Mouse (Mus musculus) fibroblast of lung, adult 2 months (primary cell): ENCODE data around the gene Tmem169.

Experiments
- DNase-seq: peaks from one replicate; pipeline ENCODE4 v3.0.0-alpha.2; 2011; ENCODE audit warnings: low read depth

Tmem169 gene

DNA sequence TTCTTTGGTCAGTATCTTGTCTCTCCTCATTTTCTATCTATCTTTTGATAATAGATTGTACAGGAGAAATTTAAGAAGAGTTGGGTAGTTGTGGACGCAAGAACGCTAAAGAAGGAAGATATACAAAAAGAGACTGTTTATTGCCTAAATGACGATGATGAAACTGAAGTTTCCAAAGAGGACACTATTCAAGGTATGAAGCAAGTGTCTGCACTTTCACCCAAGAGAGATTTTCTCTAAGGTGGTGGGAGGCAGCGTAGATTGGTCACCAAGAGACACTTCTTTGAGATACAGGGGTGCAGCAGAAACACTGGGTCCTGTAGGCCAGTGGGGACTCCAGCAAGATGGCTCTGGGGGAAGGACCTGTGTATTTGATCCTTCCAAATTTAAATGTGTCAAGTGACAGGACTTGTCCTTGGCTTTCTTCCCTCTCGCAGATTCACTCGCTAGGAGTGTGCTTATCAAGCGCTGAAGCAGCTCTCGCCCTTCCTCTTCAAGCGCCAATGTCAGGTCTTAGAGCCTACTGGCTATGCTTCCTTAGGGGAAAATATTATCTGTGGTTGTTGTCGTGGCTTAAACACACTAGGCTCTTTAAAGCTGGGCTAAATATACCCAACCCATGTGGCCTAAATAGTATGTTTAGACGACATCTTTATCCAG lies 42.1 kb downstream of the Tmem169 start:
- DNase-seq = no peak

DNA sequence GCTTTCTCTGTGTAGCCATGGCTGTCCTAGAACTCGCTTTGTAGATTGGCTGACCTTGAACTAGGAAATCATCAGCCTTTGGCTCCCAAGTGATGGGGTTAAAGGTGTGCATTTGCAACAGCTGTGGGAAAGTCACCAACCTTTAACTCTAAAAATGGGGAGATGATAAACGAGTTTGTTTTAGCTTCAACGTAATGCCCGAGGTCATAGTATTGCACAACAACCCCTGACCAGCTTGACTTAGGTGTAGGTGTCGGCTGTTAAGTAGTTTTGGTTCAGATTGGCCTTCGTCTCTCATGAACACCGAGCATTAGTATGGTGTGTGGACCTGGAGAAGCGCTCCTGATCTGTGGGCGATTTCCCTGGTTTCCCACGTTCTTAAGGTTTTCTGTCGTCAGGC lies 50.6 kb downstream of the Tmem169 start:
- no peak for DNase-seq

- DNase-seq = no peak
These were observed 52.6 kb downstream of the Tmem169 start for GRCm38 (mm10) chr1:72336780-72337179.

DNA sequence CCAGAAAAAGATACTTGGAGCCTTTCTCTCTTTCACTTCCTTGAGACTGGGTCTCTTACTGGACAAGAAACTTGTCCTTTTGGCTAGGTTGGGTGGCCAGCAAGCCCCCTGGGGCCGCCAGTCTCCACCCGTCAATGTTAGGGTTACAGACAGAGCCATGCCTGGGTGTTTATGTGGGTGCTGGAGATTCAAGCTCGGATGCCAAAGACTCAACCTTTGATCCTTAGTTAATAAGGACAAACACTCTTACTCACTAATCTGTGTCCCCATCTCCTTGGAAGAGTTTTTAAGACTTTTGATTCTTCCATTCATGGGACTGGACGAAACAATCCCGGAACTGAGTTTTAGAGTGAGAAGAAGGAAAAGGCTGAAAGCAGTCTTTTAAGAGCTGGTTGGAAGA lies 54.2 kb downstream of the Tmem169 start:
- no peak for DNase-seq

GRCm38 (mm10) chr1:72347873-72348272 lies 63.7 kb downstream of the Tmem169 start:
- no peak for DNase-seq
